Mouse (Mus musculus): ENCODE data around the gene Gmfg.

Gmfg gene

GRCm38 (mm10) chr7:28436932-28437570 lies at the start of gene Gmfg:
TSS of gene Gmfg (plus strand) at chr7:28437447.
- peak; percentile 94 for DNase-seq (ENCODE audit: extremely low read depth, low read depth)

- no peak for DNase-seq (ENCODE audit: extremely low read depth, low read depth)
Observed at GRCm38 (mm10) chr7:28390331-28390730, 46.9 kb upstream of the Gmfg start.

- DNase-seq (ENCODE audit: extremely low read depth, low read depth), result peak; percentile 99
Observed at GRCm38 (mm10) chr7:28392429-28393271, 44.6 kb upstream of the Gmfg start, which contains the start of the genes Med29 and Paf1. TSS of gene Med29 (minus strand) at chr7:28392708. TSS of gene Paf1 (plus strand) at chr7:28392951.

- no peak for DNase-seq (ENCODE audit: extremely low read depth, low read depth)
Observed at GRCm38 (mm10) chr7:28393272-28393951, 43.8 kb upstream of the Gmfg start.

- DNase-seq (ENCODE audit: extremely low read depth, low read depth), result no peak
Observed at GRCm38 (mm10) chr7:28395425-28395824, 41.8 kb upstream of the Gmfg start.

GRCm38 (mm10) chr7:28398000-28398399 lies 39.2 kb upstream of the Gmfg start:
- no peak for DNase-seq (ENCODE audit: extremely low read depth, low read depth)

- no peak for DNase-seq (ENCODE audit: extremely low read depth, low read depth)
Observed at GRCm38 (mm10) chr7:28398696-28399340, 38.4 kb upstream of the Gmfg start.

GRCm38 (mm10) chr7:28401030-28401429 lies 36.2 kb upstream of the Gmfg start:
- DNase-seq (ENCODE audit: extremely low read depth, low read depth), result no peak

GRCm38 (mm10) chr7:28401942-28402341 lies 35.3 kb upstream of the Gmfg start:
- DNase-seq (ENCODE audit: extremely low read depth, low read depth), result no peak

GRCm38 (mm10) chr7:28410841-28411475 lies 26.3 kb upstream of the Gmfg start:
- no peak for DNase-seq (ENCODE audit: extremely low read depth, low read depth)

- DNase-seq (ENCODE audit: extremely low read depth, low read depth), result no peak
Observed at GRCm38 (mm10) chr7:28412826-28413225, 24.4 kb upstream of the Gmfg start.

- no peak for DNase-seq (ENCODE audit: extremely low read depth, low read depth)
Observed at GRCm38 (mm10) chr7:28417368-28417767, 19.9 kb upstream of the Gmfg start.

- no peak for DNase-seq (ENCODE audit: extremely low read depth, low read depth)
Observed at GRCm38 (mm10) chr7:28418096-28418670, 19.1 kb upstream of the Gmfg start.

- no peak for DNase-seq (ENCODE audit: extremely low read depth, low read depth)
Observed at GRCm38 (mm10) chr7:28419416-28419815, 17.8 kb upstream of the Gmfg start.

- no peak for DNase-seq (ENCODE audit: extremely low read depth, low read depth)
Observed at GRCm38 (mm10) chr7:28423018-28423417, 14.2 kb upstream of the Gmfg start.

- DNase-seq (ENCODE audit: extremely low read depth, low read depth), result no peak
Observed at GRCm38 (mm10) chr7:28427738-28428137, 9.5 kb upstream of the Gmfg start.

- no peak for DNase-seq (ENCODE audit: extremely low read depth, low read depth)
Observed at GRCm38 (mm10) chr7:28430512-28430911, 6.7 kb upstream of the Gmfg start.

GRCm38 (mm10) chr7:28432252-28432651 lies 5.0 kb upstream of the Gmfg start:
- no peak for DNase-seq (ENCODE audit: extremely low read depth, low read depth)

GRCm38 (mm10) chr7:28435660-28436259 lies 1.5 kb upstream of the Gmfg start:
- no peak for DNase-seq (ENCODE audit: extremely low read depth, low read depth)

GRCm38 (mm10) chr7:28436271-28436904 lies 859 bp upstream of the Gmfg start:
- peak; percentile 95 for DNase-seq (ENCODE audit: extremely low read depth, low read depth)
